Mouse (Mus musculus) brown adipose tissue, adult 24 weeks (tissue): ENCODE data around the gene Esrrb. TPM values are rescaled to one million over a fixed set of nuclear protein-coding genes. Genes with fewer than 3 reads are reported as not detected.

Experiments
- H3K27ac ChIP-seq: fragments of 200-500 bp; replicated peaks from 2 replicates; pipeline ENCODE4 v1.5.1; 2012; ENCODE audit warnings: low read depth, mild to moderate bottlenecking, low read length
- H3K4me1 ChIP-seq: fragments of 200-500 bp; 2 replicates; pipeline ENCODE4 v1.6.1; 2012; ENCODE audit warnings: low read length, mixed read lengths; ENCODE audit not compliant: control insufficient read depth, insufficient read depth, insufficient read length
- H3K4me3 ChIP-seq: fragments of 200-500 bp; 2 replicates; pipeline ENCODE4 v1.5.1; 2012; ENCODE audit warnings: low read depth, mild to moderate bottlenecking, low read length, moderate library complexity; ENCODE audit not compliant: insufficient read depth
- polyA plus RNA-seq: library from polyadenylated mRNA; stranded (reverse); fragments of >200 nt; gene quantifications from 2 replicates; pipeline ENCODE4 v1.2.4, GENCODE M21; 2012; ENCODE audit not compliant: missing spikeins, insufficient read depth, insufficient read length

Esrrb gene
- 0.32 and 0.71 TPM in 2 replicates for polyA plus RNA-seq

DNA sequence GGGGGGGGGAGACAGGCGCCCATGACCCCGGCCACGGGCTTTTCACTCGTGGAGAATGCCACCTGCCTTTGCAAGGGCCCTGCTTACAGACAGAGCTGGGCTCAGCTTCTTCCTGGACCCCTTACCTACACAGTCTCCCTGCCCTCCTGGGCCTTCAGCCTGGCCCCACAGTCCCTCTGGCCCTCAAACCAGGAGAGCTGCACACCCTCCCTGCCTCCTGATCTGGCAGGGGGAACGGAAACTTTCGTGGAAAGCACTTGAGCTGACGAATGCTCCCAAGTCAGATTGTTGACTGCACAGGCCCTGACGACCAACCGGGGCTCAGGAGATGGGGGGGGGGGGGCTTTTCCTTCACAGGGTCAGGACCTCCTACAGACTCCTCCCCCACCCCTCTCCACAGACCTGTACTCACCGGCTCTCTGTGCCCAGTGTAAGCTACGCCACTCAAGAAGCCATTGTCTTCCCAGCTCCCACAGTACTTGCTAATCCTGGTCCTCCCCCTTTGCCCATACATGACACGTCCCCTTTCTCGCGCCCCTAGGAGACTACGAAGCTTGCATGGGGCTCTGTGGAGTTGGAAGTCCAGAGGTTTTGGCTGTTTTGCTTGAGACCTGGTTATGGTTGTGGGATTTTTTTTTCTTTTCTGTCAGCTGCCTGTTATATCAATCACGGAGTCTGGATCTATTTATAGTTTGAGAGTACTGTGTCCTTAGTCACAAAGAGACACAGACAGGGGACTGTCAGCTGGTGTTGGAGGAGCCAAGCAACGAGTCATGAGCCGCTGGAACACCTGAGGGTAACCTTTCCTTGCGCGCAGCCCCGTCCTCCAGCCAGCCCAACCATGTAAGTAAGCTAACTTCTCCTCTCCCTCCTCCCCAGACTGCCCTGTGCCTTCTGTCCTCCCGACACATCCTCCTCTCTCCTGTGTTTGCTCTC, at the start of gene Esrrb:
Esrrb (plus strand) TSS at position 422 of the 936 bp plus-strand sequence.
- Histone ChIP-seq H3K4me3 (no peak within 1 kb of the TSS), H3K27ac (no peak within 1 kb of the TSS), H3K4me1 (no peaks in the 10 kb centered on the region)

DNA sequence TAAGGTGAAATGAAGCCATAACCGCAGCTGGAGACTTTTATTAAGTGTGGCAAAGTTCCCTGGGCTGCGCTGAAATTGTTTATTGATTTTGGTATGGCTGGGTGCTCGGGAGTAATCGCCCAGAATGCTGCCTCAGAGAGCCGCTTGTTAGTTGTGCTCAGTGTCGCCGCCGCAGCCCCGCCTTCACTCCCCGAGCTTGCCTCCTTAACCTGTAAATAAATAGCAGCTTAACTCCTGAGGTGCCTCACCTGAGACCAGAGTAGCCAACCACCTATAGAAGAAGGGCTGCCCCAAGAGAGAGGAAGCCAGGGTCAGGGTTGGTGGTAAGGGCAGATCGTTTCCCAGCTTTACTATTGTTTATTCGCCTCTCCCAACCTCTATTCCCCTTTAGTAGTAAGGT, 40.3 kb upstream of the Esrrb start:
- H3K4me3 ChIP-seq, result no peak overlapping the region
- H3K27ac ChIP-seq, result no peak overlapping the region
- H3K4me1 ChIP-seq, result no peaks in the 10 kb centered on the region

DNA sequence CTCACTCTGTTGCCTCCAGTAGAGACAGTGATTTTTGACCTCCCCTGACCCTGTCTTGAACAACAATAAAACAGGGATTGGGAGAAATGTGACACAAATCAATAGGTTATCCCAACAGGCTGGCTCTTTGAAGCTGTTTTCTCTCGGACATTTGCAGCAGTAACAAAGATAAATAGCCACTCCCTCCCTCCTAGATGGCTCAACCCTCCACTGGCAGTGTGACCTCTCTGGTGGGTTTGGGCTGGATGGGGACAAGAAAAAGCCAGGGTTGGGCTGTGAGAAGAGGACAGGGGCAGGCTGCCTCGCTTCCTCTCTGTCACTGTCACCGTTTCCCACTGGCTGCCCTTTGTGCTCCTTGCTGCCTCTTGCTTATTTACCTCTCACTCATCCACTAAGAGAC, 36.6 kb upstream of the Esrrb start:
- H3K27ac ChIP-seq, result no peak overlapping the region
- no peak overlapping the region for H3K4me3 ChIP-seq
- H3K4me1 ChIP-seq, result no peaks in the 10 kb centered on the region

DNA sequence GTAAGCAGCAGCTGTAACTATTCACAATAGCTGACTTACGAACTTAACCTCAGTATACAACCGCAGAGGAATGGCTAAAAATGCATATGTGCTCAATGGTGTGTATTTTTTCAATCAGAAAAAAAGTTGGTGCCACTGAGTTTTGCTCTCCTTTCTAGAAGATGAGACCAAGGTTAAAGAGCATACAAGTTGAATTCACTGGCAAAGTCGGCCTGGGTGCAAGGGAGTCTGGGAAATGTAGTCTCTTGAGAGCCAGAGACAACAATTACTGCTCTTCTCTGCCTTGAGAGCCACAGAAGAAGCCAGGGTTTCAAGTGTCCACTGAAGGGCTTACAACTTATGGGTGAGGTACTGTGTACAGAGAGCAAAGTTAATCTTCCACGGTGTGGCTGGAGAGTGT, 31.1 kb upstream of the Esrrb start:
- Histone ChIP-seq H3K4me1 (no peaks in the 10 kb centered on the region), H3K4me3 (no peak overlapping the region), H3K27ac (no peak overlapping the region)

DNA sequence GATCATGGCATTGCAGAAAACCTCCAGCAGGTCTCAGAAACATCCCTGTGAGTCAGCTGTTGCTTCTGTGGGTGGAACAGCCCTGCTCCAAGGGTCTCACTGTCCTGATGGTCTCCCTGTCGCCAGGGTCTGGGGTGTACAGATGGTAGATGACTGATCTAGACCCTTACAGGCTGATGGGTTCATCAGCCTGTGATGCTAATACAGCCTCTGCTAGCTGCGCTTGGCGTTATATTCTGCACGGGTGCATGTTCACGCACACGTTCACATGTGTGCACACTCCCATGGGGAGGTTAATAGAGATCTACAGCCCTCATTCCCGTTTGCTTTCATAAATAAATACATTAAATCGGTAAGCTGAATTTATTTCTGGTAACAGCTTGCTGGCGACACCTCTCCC, 30.2 kb upstream of the Esrrb start:
- H3K4me1 ChIP-seq, result no peaks in the 10 kb centered on the region
- H3K4me3 ChIP-seq, result no peak overlapping the region
- H3K27ac ChIP-seq, result no peak overlapping the region

- no peak overlapping the region for H3K4me3 ChIP-seq
- no peak overlapping the region for H3K27ac ChIP-seq
- H3K4me1 ChIP-seq, result no peaks in the 10 kb centered on the region
Observed at GRCm38 (mm10) chr12:86331248-86331647, 29.7 kb upstream of the Esrrb start.

- Histone ChIP-seq H3K4me3 (no peak overlapping the region), H3K4me1 (no peaks in the 10 kb centered on the region), H3K27ac (no peak overlapping the region)
Observed at GRCm38 (mm10) chr12:86336209-86336608, 24.7 kb upstream of the Esrrb start.

- Histone ChIP-seq H3K4me1 (no peaks in the 10 kb centered on the region), H3K27ac (no peak overlapping the region), H3K4me3 (no peak overlapping the region)
Observed at GRCm38 (mm10) chr12:86336887-86337286, 24.0 kb upstream of the Esrrb start.

GRCm38 (mm10) chr12:86349477-86349876, 11.4 kb upstream of the Esrrb start:
- H3K4me3 ChIP-seq, result no peak overlapping the region
- H3K4me1 ChIP-seq, result no peaks in the 10 kb centered on the region
- H3K27ac ChIP-seq, result no peak overlapping the region

DNA sequence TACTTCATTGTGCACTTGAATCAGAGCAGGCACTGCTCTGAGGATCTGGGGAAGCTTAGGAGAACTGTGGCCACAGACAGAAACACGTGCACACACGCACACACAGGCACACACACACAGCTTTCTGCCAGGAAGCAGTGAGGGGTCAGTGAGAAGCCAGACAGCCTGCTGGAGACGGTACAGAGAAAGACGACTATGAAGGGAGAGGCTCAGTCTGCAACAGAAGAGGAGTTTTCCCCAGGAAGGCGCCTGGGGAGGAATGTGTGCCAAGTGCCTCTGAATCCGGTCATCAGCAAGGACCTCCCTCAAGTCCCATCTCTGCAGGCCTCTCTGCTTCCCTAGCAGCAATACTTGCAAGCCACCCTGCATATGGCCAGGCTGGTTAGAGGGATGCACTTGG, 1.5 kb upstream of the Esrrb start:
- no peak overlapping the region for H3K27ac ChIP-seq
- H3K4me3 ChIP-seq, result no peak overlapping the region
- no peaks in the 10 kb centered on the region for H3K4me1 ChIP-seq

DNA sequence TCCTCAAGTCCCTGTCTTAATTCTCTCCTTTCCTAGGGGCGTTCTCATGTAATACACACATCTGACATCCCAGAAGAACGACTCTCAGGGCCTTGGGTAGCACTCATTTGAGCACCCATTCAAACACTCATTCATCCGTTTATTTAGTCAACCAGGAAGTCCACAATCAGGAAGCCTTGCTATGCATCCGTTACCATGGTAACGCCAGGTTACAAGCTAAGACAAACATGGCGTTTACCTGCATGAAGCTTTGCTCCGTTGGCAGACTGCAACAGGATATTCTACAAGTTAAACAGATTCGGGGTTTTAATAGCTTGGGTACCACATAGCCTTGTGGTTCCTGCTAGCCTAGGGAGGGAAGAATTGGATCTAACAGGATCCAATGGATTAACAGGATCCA, 1.0 kb upstream of the Esrrb start:
- no peak overlapping the region for H3K4me3 ChIP-seq
- no peak overlapping the region for H3K27ac ChIP-seq
- no peaks in the 10 kb centered on the region for H3K4me1 ChIP-seq

DNA sequence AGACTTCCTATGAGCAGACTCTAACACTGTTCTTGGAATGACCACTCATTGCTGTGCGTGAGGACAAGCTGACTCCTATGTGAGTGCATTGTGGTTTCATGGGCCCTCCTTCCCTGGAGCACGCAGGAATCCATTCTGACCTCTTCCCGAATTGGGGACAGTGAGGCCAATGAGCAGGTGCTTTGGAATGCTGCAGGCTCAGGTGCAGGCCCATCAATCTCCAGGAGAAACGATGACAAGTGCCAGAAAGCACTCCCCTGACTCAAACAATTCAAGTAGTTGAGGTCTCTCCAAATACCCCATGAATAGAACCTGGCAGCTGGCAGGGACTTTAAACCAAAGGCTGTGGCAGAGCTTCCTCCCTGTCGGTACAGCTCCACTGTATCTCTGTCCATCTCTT, 3.4 kb downstream of the Esrrb start:
- Histone ChIP-seq H3K4me3 (no peak overlapping the region), H3K4me1 (no peaks in the 10 kb centered on the region), H3K27ac (no peak overlapping the region)

- no peaks in the 10 kb centered on the region for H3K4me1 ChIP-seq
- H3K4me3 ChIP-seq, result no peak overlapping the region
- no peak overlapping the region for H3K27ac ChIP-seq
Observed at GRCm38 (mm10) chr12:86364756-86365155, 3.8 kb downstream of the Esrrb start.

DNA sequence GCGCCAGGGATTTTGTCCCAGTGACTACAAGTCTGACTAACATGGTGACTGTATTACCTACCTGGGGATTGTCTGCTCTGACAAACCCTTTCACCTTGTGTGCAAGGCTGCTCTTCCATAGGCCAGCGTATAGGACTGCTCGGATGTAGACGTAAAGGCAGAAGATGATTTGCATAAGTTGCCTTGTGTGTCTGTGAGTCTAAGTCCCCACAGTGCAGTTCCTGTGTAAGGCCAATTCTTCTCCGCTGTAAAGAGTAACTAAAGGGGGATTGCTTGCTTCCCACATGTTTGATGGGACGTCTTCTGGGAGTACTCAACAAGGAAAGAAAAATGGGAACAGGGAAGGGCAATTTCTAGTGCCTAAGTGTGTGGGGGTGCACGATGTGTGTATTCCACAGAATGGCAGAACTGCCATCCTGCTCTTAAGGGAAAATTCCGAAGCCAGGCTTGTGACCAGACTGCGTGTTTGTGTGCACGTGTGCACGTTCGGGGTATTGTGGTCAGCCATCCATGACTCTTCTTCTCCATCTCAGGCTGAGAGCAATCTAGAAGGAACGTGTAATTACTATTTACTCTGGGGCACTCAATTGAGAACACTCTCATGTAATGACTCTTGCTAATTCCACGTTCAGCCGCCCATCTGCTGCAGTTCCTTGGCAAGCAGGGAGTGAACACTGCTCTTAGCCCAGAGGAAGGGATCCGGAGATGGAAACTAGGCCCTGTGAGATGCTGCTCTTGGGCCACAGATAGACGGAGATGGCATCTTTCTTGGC, 9.9 kb downstream of the Esrrb start:
- H3K27ac ChIP-seq, result no peak overlapping the region
- H3K4me1 ChIP-seq, result no peaks in the 10 kb centered on the region
- no peak overlapping the region for H3K4me3 ChIP-seq

- Histone ChIP-seq H3K4me3 (no peak overlapping the region), H3K4me1 (no peaks in the 10 kb centered on the region), H3K27ac (no peak overlapping the region)
Observed at GRCm38 (mm10) chr12:86374286-86374685, 13.4 kb downstream of the Esrrb start.
